Mouse (Mus musculus) embryonic fibroblast, embryonic 13.5 days (primary cell): Measurements from ENCODE around the gene St6gal1.

Experiments
- CTCF ChIP-seq: IDR thresholded peaks from 2 replicates; pipeline ENCODE4 v1.5.1; 2011; ENCODE audit warnings: mild to moderate bottlenecking, control low read depth, low read length, moderate library complexity, borderline replicate concordance; ENCODE audit not compliant: insufficient read depth
- POLR2A ChIP-seq: IDR thresholded peaks from 2 replicates; pipeline ENCODE4 v1.6.1; 2011; ENCODE audit warnings: low read depth, mild to moderate bottlenecking, control low read depth, low read length, moderate library complexity

GRCm38 (mm10) chr16:23374068-23374467 lies 149.5 kb downstream of the St6gal1 start:
- TF ChIP-seq CTCF (no peak), POLR2A (no peak)
